Mouse (Mus musculus): ENCODE results near the gene Slc5a5.
A peak's percentile ranks its signal among the peaks of the same experiment; 100 is the strongest.

Gene Slc5a5

DNA sequence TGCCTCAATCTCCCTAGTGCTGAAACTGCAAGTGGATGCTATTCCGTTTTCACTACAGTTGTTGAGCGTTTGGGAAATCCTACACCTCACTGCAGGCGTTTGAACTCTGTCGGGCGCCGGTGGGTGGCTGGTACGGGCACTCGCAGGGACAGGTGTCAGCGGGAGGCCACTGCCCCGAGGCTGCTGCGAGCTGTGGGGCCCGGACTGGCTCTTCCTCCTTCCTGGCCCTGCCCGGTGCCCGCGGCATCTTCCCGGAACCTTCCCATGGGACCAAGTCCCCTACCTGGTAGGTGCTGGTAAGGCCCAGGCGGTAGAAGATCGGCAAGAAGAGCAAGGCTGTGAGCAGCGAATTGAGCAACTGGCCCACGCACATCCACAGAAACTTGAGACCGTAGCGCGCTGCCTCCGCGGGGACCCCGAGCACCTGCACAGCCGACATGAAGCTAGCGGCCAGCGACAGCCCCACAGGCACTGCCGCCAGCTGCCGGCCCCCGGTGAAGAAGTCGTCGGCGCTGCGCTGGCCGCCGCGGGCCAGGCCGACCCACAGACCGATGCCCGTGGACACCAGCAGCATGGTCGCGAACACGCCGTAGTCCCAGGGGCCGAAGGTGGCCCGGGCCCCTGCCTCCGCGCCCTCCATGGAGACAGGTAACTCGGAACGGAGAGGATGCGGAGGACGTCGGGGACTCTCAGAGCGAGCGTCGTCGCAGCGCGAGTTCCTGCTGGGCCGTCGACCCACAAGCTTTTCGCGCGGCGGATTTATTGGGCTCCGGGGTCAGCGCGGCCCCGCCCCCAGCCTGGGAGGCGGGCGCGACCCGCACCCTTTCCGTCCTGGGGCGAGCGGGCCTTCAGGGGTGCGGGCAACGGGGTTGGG, at the start of gene Slc5a5:
Slc5a5 (minus strand) TSS at position 736 of the 874 bp plus-strand sequence.
- no peak for DNase-seq (ENCODE audit: low spot score in 2 of 2)

DNA sequence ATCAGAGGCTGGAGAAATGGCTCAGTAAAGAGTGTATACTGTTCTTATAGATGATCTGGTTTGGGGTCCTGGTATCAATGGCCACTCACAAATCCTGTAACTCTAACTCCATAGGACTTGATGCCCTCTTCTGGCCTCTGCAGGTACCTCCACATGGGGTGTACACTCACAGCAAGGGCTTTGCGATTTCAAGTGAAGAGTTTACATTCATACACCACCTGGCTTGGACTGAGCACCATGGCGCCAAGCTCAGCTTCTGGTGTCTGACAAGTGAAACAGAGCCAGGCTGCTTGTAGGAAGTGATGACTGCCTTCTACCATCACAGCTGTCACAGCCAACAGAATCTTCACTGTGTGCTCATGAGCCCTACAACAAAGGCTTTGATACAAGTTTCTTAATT, 48.9 kb upstream of the Slc5a5 start:
- no peak for DNase-seq (ENCODE audit: low spot score in 2 of 2)

- DNase-seq (ENCODE audit: low spot score in 2 of 2): no peak
These were observed 44.6 kb upstream of the Slc5a5 start for GRCm38 (mm10) chr8:70937200-70937599.

DNA sequence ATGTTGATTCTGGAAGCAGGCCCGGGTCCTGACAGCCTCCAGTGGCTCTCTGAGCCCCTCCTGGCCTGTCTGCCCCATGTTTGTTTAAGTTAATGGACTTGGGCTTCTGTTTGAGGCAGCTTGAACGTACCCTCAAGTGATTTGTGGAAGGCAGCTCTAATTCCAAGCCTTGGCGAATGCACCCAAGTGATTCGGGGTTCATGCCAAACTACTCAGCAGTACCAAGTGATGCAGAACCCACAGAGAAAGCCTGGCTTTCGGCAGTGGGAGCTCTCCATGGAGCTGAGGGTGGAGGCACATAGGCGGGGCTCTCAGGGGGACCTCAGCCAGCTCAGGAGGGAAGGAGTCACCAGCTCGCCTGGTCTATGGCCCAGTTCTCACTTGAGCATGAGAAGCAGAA, 42.2 kb upstream of the Slc5a5 start:
- no peak for DNase-seq (ENCODE audit: low spot score in 2 of 2)

DNA sequence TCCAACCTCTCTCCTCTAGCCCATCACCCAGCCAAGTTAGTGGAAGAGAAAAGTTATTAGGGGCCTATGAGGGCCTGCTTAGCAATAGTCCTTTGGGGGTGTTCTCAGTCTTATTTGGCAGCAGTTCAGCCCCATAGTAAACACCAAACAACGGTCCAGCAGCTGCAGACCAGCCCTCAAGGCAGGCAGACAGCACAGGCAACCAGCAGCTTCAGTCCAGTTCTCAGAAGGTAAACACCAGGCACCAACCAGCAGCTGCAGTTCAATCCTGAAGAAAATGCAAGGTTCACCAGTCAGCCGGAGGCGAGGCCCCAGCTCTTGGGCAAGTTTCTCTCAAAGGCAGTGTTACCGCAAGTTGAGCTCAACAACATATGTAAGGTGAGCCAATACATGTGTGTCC, 40.5 kb upstream of the Slc5a5 start:
- DNase-seq (ENCODE audit: low spot score in 2 of 2): no peak

- DNase-seq (ENCODE audit: low spot score in 2 of 2): no peak
These were observed 39.2 kb upstream of the Slc5a5 start for GRCm38 (mm10) chr8:70931731-70932130.

DNA sequence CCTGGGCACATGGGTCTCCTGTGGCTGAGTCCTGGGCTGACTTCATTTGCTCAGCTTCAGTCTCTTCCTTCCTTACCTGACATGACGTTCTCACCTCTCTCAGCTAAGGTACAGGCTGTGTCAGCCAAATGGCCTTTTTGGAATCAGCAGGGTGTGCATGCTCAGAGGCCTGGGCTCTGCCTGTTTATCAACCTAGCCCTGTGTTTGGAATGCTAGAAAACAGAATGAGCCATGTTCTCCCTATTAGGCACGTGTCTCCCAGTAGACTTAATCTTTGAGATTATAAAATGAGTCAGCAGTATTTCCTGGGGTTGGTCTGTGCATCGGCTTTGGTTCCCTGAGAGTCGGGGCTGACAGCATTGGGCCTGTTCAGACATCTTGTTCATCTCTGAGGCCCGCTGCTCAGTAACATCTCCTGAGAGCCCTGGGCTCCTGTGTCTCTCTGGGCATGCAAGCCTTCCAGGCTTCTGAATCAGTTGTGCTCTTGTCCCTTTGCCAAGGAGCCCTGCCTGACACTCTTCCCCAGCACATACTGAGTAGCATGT, 36.3 kb upstream of the Slc5a5 start:
- DNase-seq (ENCODE audit: low spot score in 2 of 2): no peak

- DNase-seq (ENCODE audit: low spot score in 2 of 2): no peak
These were observed 35.5 kb upstream of the Slc5a5 start for GRCm38 (mm10) chr8:70928096-70928495.

- DNase-seq (ENCODE audit: low spot score in 2 of 2): no peak
These were observed 33.8 kb upstream of the Slc5a5 start for GRCm38 (mm10) chr8:70926396-70926795.

DNA sequence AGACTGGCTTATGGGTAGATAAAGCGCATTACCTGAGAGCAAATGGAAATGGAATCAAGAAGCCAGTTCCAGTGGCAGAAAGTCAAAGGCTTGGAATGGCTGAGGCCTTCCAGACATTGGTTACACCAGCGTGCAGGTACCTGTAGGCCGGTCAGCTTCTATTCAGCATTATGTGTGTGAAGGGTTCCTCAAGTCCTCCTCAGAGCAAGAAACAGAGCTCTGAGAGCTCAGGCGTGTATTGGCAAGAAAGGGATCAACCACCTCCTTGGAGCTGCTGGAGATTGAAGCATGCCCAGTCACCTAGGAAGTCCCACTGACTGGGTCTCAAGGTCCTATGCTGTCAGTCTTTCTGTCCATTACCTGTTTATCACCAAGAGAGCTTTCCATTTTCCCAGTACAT, 33.2 kb upstream of the Slc5a5 start:
- no peak for DNase-seq (ENCODE audit: low spot score in 2 of 2)

DNA sequence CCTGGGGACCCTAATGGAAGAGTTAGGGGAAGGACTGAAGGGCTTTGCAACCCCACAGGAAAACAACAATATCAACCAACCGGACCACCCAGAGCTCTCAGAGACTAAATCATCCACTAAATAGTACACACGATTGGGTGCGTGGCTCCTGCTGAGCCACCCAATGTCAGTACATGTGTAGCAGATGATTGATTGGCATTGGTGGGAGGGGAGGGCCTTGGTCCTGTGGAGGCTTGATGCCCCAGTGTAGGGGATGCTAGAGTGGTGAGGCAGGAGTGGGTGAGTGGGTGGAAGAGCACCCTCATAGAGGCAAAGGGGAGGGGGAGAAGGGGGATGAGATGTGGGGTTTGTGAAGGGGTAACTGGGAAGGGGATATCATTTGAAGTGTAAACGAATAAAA, 31.6 kb upstream of the Slc5a5 start:
- no peak for DNase-seq (ENCODE audit: low spot score in 2 of 2)

GRCm38 (mm10) chr8:70920049-70920922, 27.7 kb upstream of the Slc5a5 start:
- DNase-seq (ENCODE audit: low spot score in 2 of 2): no peak

- no peak for DNase-seq (ENCODE audit: low spot score in 2 of 2)
These were observed 22.1 kb upstream of the Slc5a5 start for GRCm38 (mm10) chr8:70914704-70915103.

DNA sequence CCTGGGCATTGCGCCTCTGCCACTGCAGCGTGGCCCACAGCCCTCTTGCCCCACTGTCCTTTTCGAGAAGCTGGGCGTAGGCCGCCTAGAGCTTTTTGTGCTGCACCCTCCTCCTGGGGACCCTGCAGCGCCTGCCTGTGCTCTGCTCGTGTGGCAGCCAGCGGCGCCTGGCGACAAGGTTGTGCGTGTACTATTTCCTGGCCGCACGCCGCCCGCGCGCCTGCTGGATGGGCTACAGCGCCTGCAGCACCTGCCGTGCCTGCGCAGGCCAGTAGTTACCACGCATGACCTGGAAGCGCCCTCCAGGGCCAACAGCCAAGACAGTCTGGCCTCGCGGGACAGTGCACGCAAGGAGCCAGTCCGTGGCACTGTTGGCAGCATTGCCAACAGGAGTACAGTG, 21.0 kb upstream of the Slc5a5 start:
- DNase-seq (ENCODE audit: low spot score in 2 of 2): no peak

GRCm38 (mm10) chr8:70912955-70913354, 20.4 kb upstream of the Slc5a5 start:
- DNase-seq (ENCODE audit: low spot score in 2 of 2): no peak

- DNase-seq (ENCODE audit: low spot score in 2 of 2): no peak
These were observed 19.0 kb upstream of the Slc5a5 start for GRCm38 (mm10) chr8:70911596-70911995.

DNA sequence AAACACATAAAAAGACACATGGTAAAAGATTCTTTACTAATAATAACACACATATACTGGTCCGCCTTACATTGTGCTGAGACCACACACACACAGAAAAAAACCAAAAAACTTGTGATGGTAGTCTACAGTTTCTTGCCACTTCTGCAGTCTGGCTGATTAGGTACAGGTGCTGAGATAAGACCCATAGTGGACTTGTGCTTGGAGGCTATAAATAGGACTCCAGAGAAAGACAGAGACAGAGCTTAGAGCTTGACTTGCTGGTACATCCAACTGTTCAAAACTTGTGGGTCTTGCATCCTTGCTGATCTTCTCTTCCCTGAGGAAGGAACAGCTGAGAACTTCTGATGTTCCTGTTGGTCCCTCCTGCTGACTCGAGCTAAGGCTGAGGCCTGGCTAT, 15.0 kb upstream of the Slc5a5 start:
- no peak for DNase-seq (ENCODE audit: low spot score in 2 of 2)

GRCm38 (mm10) chr8:70905831-70906736, 13.5 kb upstream of the Slc5a5 start, which contains the start of gene Map1s:
Map1s (plus strand) TSS chr8:70905932.
- peak; percentile 63 to 79 for DNase-seq (ENCODE audit: low spot score in 2 of 2)

DNA sequence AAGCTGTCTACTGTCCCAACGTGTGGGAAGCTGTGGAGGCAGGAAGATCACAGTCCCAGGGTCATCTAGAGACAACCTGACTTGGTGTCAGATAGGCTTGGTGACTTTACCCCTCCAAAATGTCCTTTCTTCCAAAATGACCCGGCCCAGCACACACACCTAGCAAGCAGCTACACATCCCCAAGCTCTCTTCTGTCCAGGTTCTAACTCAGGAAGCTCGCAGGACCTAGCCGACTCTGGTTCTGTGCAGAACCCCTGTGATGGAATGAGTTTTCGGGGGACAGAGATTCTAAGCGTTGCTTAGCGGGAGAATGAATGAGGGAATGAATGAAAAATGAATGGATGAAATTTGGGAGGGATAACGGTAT, 12.9 kb upstream of the Slc5a5 start:
- DNase-seq (ENCODE audit: low spot score in 2 of 2): no peak

GRCm38 (mm10) chr8:70904532-70904931, 12.0 kb upstream of the Slc5a5 start:
- no peak for DNase-seq (ENCODE audit: low spot score in 2 of 2)

- no peak for DNase-seq (ENCODE audit: low spot score in 2 of 2)
These were observed 11.0 kb upstream of the Slc5a5 start for GRCm38 (mm10) chr8:70903582-70903981.

Measured in natural killer cell, adult 2 months (primary cell).